Mouse (Mus musculus) erythroblast, embryonic 14.5 days (primary cell): ENCODE measurements around the gene Ktn1.

Source experiments
- GATA1 ChIP-seq: IDR thresholded peaks from 2 replicates; pipeline ENCODE4 v1.6.1; 2012; ENCODE audit warnings: low read length, inconsistent platforms, mixed read lengths
- TAL1 ChIP-seq: IDR thresholded peaks from 3 replicates; pipeline ENCODE4 v1.6.1; 2012; ENCODE audit warnings: low read length, inconsistent platforms, mixed read lengths

DNA sequence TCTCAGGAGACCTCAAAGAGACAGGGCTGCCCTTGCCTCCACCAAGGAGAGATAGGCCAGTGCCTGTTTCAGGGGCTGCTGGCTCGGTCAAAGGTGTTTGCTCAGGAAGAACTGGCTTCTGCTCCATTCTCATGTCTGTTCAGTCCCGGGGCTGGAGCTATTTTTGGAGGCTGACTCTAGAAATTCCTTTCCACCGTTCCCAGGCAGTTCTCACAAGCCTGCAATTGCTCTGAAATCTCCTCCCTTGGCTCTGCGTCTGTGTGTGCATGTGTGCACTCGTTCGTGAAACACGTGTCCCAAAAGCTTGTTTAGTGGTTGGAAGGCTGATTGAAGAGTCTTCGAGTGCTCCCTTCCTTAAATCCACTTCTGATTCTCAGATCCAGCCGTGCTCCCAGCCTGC is 99.3 kb downstream of the Ktn1 start:
- TF ChIP-seq GATA1 (no peak), TAL1 (no peak)
